ENCODE assay signal across 15 mouse cellular contexts in genomic region chr5:123313851-123314380, GRCm38 (mm10). TPM values are rescaled to one million over a fixed set of nuclear protein-coding genes. Genes with fewer than 3 reads are reported as not detected.
DNase-seq lines count a peak whose midpoint lies in the region; ATAC-seq and TF ChIP-seq lines count a peak whose summit lies in the region.
"Had no signal": no experiment of that assay in that cellular context is flagged by ENCODE, and none has a peak within 500 bp of the region (broad histone marks: within the 10 kb centered on the region; RNA-seq: fewer than 3 reads in every experiment).

No protein-coding gene starts in this region.

- H3K9me3 ChIP-seq in heart, embryonic 10.5 days: no peaks in the 10 kb centered on the region
- no peaks in the 10 kb centered on the region for H3K9me3 ChIP-seq in lung, postnatal 0 days (ENCODE audit: low read length)
- H3K9me3 ChIP-seq: midbrain, embryonic 13.5 days had no signal

- H3K27ac ChIP-seq in heart, embryonic 10.5 days: peak overlapping the region; percentile 22; the same call in 1 of the 2 replicates
- no peak overlapping the region for H3K27ac ChIP-seq in lung, postnatal 0 days (ENCODE audit: low read length)
- H3K27ac ChIP-seq: hindbrain, embryonic 14.5 days; kidney, postnatal 0 days; liver, embryonic 14.5 days; macrophage; midbrain, embryonic 13.5 days had no signal

- H3K4me2 ChIP-seq in lung, postnatal 0 days (replicated peaks; ENCODE audit: low read depth, low read length): no peak overlapping the region
- H3K4me2 ChIP-seq: hindbrain, embryonic 14.5 days; midbrain, embryonic 13.5 days had no signal

- no peak for TF ChIP-seq CTCF in lung, postnatal 0 days (IDR thresholded peaks at IDR 0.05)

- peak; percentile 44; the same call in 1 of the 2 replicates for ATAC-seq in lung, postnatal 0 days
- ATAC-seq: midbrain, embryonic 13.5 days had no signal

- H3K27me3 ChIP-seq in heart, embryonic 10.5 days (ENCODE audit: insufficient read depth, poor library complexity, severe bottlenecking): peaks cover 7% of the 10 kb centered on the region
- H3K27me3 ChIP-seq in lung, postnatal 0 days (replicated peaks; ENCODE audit: insufficient read depth, low read length): no peaks in the 10 kb centered on the region
- H3K27me3 ChIP-seq: midbrain, embryonic 13.5 days had no signal

- H3K36me3 ChIP-seq in heart, embryonic 10.5 days: no peaks in the 10 kb centered on the region
- H3K36me3 ChIP-seq in lung, postnatal 0 days (ENCODE audit: insufficient read depth, low read length): no peaks in the 10 kb centered on the region
- H3K36me3 ChIP-seq: midbrain, embryonic 13.5 days had no signal

- 61% methylated on average over 11 of the region's 11 CpGs for WGBS in heart, embryonic 10.5 days
- 37% methylated on average over 11 of the region's 11 CpGs for WGBS in lung, postnatal 0 days

- no peak for TF ChIP-seq EP300 in lung, postnatal 0 days (IDR thresholded peaks at IDR 0.05)

- H3K9ac ChIP-seq in lung, postnatal 0 days (replicated peaks; ENCODE audit: low read depth): no peak overlapping the region
- H3K9ac ChIP-seq: hindbrain, embryonic 14.5 days; liver, embryonic 14.5 days; midbrain, embryonic 13.5 days had no signal

- intact Hi-C loops in heart, postnatal 14 days (cut with DNase I): no loop called here
- intact Hi-C loops in left cerebral cortex, postnatal 4 days (cut with DNase I): no loop called here

- no peak for DNase-seq in heart, embryonic 10.5 days (ENCODE audit: low spot score)
- DNase-seq in heart, postnatal 14 days: no peak
- no peak for DNase-seq in lung, postnatal 0 days (ENCODE audit: low spot score)
- no peak for DNase-seq in lung, adult 18-20 months
- peak; percentile 53 for DNase-seq in naive thymus-derived CD4-positive, alpha-beta T cell, adult 2 months (ENCODE audit: low read depth)
- peak; percentile 68 for DNase-seq in thymus, postnatal 4 days
- DNase-seq in adrenal gland, postnatal 14 days: no peak
- no peak for DNase-seq in left cerebral cortex, postnatal 4 days
- DNase-seq: cerebellum, adult 11 months; right cerebral cortex, postnatal 25 days had no signal

- no peak overlapping the region for H3K4me3 ChIP-seq in heart, embryonic 10.5 days
- H3K4me3 ChIP-seq in lung, postnatal 0 days (ENCODE audit: low read depth, low read length): no peak overlapping the region
- H3K4me3 ChIP-seq: midbrain, embryonic 13.5 days had no signal

- peaks cover 32% of the 10 kb centered on the region for H3K4me1 ChIP-seq in heart, embryonic 10.5 days
- no peaks in the 10 kb centered on the region for H3K4me1 ChIP-seq in lung, postnatal 0 days (ENCODE audit: insufficient read depth, low read depth, low read length)

RNA-seq across cellular contexts. Expression of gene Bcl7a, which starts 29.7 kb away (rescaled TPM):
- polyA plus RNA-seq in heart, embryonic 10.5 days (2016; fragmentation: Nextera tagmentation; extraction: Ambion mirVana): 16.3 and 21.9 TPM in 2 replicates
- total RNA-seq in heart, postnatal 14 days (2021): 1 to 10 TPM; 9.1 to 9.5 TPM
- 7.7 and 7.9 TPM in 2 replicates for polyA plus RNA-seq in lung, postnatal 0 days (2015; fragmentation: Nextera tagmentation; extraction: Ambion mirVana)
- 11.9 and 16.1 TPM in 2 replicates for total RNA-seq in adrenal gland, postnatal 14 days (2021)
- 10 to 100 TPM; 95.1 to 98.4 TPM for total RNA-seq in left cerebral cortex, postnatal 4 days (2021)

Comparison
In these comparisons a context has a peak if more than half of its experiments do, and no peak if none do; other contexts are left out.
1. DNase-seq: peak in naive thymus-derived CD4-positive, alpha-beta T cell, adult 2 months (single experiment) and thymus, postnatal 4 days (single experiment); none in heart, embryonic 10.5 days (single experiment), heart, postnatal 14 days (0 of 2), lung, postnatal 0 days (single experiment), lung, adult 18-20 months (0 of 2), adrenal gland, postnatal 14 days (single experiment) and left cerebral cortex, postnatal 4 days (single experiment).